Mouse (Mus musculus): ENCODE results near the gene Mrpl47. TPM values are rescaled to one million over a fixed set of nuclear protein-coding genes. Genes with fewer than 3 reads are reported as not detected.

The Mrpl47 gene
- polyA plus RNA-seq, 1 experiment: 10.8 TPM

DNA sequence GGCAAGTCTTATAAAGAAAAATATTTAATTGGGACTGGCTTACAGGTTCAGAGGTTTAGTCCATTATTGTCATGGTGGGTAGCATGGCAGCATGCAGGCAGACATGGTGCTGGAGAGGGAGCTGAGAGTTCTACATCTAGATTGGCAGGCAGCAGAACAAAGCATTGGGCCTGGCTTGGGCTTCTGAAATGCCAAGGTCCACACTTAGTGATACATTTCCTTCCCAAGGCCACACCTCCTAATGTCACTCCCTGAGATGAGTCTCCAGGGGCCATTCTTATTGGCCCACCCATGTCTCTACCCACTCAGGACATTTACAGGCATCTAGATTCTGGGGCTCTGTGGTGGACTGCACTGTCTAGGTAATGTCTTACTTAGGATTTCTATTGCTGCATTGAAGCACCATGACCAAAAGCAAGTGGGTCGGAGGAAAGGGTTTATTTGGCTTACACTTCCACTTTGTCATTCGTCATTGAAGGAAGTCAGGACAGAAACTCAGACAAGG, 4.9 kb upstream of the Mrpl47 start:
- peaks cover 26% of the 10 kb centered on the region for H3K36me3 ChIP-seq (ENCODE audit: control insufficient read depth, insufficient read depth)

GRCm38 (mm10) chr3:32738549-32738948, 1.1 kb upstream of the Mrpl47 start:
- TF ChIP-seq REST (IDR thresholded peaks at IDR 0.05; ENCODE audit: insufficient read depth, insufficient read length) (no peak), SRF (IDR thresholded peaks at IDR 0.05; ENCODE audit: control insufficient read depth, insufficient read length, low read depth) (no peak), MYOD1 (IDR thresholded peaks at IDR 0.05; ENCODE audit: control insufficient read depth in 1 of 3, insufficient read length in 2 of 3, low read depth in 2 of 3) (no peak), USF1 (IDR thresholded peaks at IDR 0.05; ENCODE audit: low read depth) (no peak), TCF3 (IDR thresholded peaks at IDR 0.05; ENCODE audit: insufficient read length, low read depth) (no peak), MYOG (IDR thresholded peaks at IDR 0.05; ENCODE audit: control insufficient read depth in 1 of 3, insufficient read depth in 1 of 3, insufficient read length in 2 of 3, low read depth in 2 of 3) (no peak), MAX (IDR thresholded peaks at IDR 0.05; ENCODE audit: low read depth) (no peak), CEBPB (IDR thresholded peaks at IDR 0.05; ENCODE audit: insufficient read depth, poor library complexity, severe bottlenecking) (no peak), POLR2AphosphoS2 (IDR thresholded peaks at IDR 0.05; ENCODE audit: insufficient read length, low read depth) (no peak), TCF12 (IDR thresholded peaks at IDR 0.05; ENCODE audit: insufficient read depth, poor library complexity, severe bottlenecking) (no peak), POLR2A (IDR thresholded peaks at IDR 0.05; ENCODE audit: insufficient read length, low read depth) (no peak), E2F4 (IDR thresholded peaks at IDR 0.05; ENCODE audit: insufficient read depth) (no peak)
- no peaks in the 10 kb centered on the region for H3K27me3 ChIP-seq (ENCODE audit: control insufficient read depth, insufficient read depth, insufficient read length)
- H3K36me3 ChIP-seq (ENCODE audit: control insufficient read depth, insufficient read depth): peaks cover 20% of the 10 kb centered on the region
- no peak overlapping the region for H3K4me2 ChIP-seq (ENCODE audit: low read depth)
- no peak overlapping the region for H3ac ChIP-seq (ENCODE audit: control insufficient read depth, insufficient read length)
- no peak overlapping the region for H3K4me3 ChIP-seq
- H3K79me2 ChIP-seq (ENCODE audit: control insufficient read depth, insufficient read depth): peaks cover 78% of the 10 kb centered on the region

More for the DNA sequence above, 4.9 kb upstream of the Mrpl47 start:
- no peak overlapping the region for H3K4me2 ChIP-seq (ENCODE audit: low read depth)
- H3ac ChIP-seq (ENCODE audit: control insufficient read depth, insufficient read length): no peak overlapping the region
- H3K4me3 ChIP-seq: no peak overlapping the region
- H3K27me3 ChIP-seq (ENCODE audit: control insufficient read depth, insufficient read depth, insufficient read length): no peaks in the 10 kb centered on the region
- H3K79me2 ChIP-seq (ENCODE audit: control insufficient read depth, insufficient read depth): peaks cover 59% of the 10 kb centered on the region
- no peak for TF ChIP-seq POLR2A (IDR thresholded peaks at IDR 0.05; ENCODE audit: insufficient read length, low read depth)
- no peak for TF ChIP-seq REST (IDR thresholded peaks at IDR 0.05; ENCODE audit: insufficient read depth, insufficient read length)
- no peak for TF ChIP-seq E2F4 (IDR thresholded peaks at IDR 0.05; ENCODE audit: insufficient read depth)
- no peak for TF ChIP-seq CEBPB (IDR thresholded peaks at IDR 0.05; ENCODE audit: insufficient read depth, poor library complexity, severe bottlenecking)
- TF ChIP-seq TCF3 (IDR thresholded peaks at IDR 0.05; ENCODE audit: insufficient read length, low read depth): no peak
- no peak for TF ChIP-seq MYOG (IDR thresholded peaks at IDR 0.05; ENCODE audit: control insufficient read depth in 1 of 3, insufficient read depth in 1 of 3, insufficient read length in 2 of 3, low read depth in 2 of 3)
- no peak for TF ChIP-seq USF1 (IDR thresholded peaks at IDR 0.05; ENCODE audit: low read depth)

- TF ChIP-seq E2F4 (IDR thresholded peaks at IDR 0.05; ENCODE audit: insufficient read depth) (no peak), MYOD1 (IDR thresholded peaks at IDR 0.05; ENCODE audit: control insufficient read depth in 1 of 3, insufficient read length in 2 of 3, low read depth in 2 of 3) (peak in 1 of 3 experiments; percentile 6), POLR2AphosphoS2 (IDR thresholded peaks at IDR 0.05; ENCODE audit: insufficient read length, low read depth) (peak; percentile 82), REST (IDR thresholded peaks at IDR 0.05; ENCODE audit: insufficient read depth, insufficient read length) (no peak), TCF12 (IDR thresholded peaks at IDR 0.05; ENCODE audit: insufficient read depth, poor library complexity, severe bottlenecking) (no peak), CEBPB (IDR thresholded peaks at IDR 0.05; ENCODE audit: insufficient read depth, poor library complexity, severe bottlenecking) (no peak), SRF (IDR thresholded peaks at IDR 0.05; ENCODE audit: control insufficient read depth, insufficient read length, low read depth) (peak; percentile 66), USF1 (IDR thresholded peaks at IDR 0.05; ENCODE audit: low read depth) (no peak), TCF3 (IDR thresholded peaks at IDR 0.05; ENCODE audit: insufficient read length, low read depth) (no peak), MAX (IDR thresholded peaks at IDR 0.05; ENCODE audit: low read depth) (no peak), MYOG (IDR thresholded peaks at IDR 0.05; ENCODE audit: control insufficient read depth in 1 of 3, insufficient read depth in 1 of 3, insufficient read length in 2 of 3, low read depth in 2 of 3) (peak in 1 of 3 experiments; percentile 30), POLR2A (IDR thresholded peaks at IDR 0.05; ENCODE audit: insufficient read length, low read depth) (peak; percentile 92)
- H3ac ChIP-seq (ENCODE audit: control insufficient read depth, insufficient read length): peak within 1 kb of the TSS; percentile 81
- H3K36me3 ChIP-seq (ENCODE audit: control insufficient read depth, insufficient read depth): peaks cover 14% of the 10 kb centered on the region
- H3K27me3 ChIP-seq (ENCODE audit: control insufficient read depth, insufficient read depth, insufficient read length): no peaks in the 10 kb centered on the region
- H3K4me2 ChIP-seq (ENCODE audit: low read depth): peak within 1 kb of the TSS; percentile 95
- peak within 1 kb of the TSS; percentile 74 for H3K4me3 ChIP-seq
- peaks cover 63% of the 10 kb centered on the region for H3K79me2 ChIP-seq (ENCODE audit: control insufficient read depth, insufficient read depth)
Measured at GRCm38 (mm10) chr3:32736244-32737171, 897 bp downstream of the Mrpl47 start, which contains the start of gene Ndufb5. Gene Ndufb5 (plus strand): TSS chr3:32736990.

DNA sequence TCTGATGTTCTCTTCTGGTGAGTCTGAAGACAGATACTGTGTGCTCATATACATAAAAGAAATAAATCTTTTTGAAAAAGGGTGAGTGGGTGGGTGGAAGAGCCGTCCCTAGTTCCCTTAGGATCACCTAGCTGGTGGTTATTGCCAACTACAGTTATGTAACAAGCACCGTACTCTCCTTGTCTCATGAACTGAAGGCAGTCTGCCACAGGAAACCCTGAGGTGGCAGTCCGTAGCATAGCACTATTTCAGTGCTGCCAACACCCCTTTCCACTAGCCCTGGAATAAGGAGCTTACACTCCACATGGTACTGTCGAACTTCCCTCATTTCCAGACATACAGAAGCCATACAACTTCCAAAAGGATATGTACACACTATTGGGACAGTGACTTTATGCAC, 9.5 kb downstream of the Mrpl47 start:
- no peaks in the 10 kb centered on the region for H3K27me3 ChIP-seq (ENCODE audit: control insufficient read depth, insufficient read depth, insufficient read length)
- H3K36me3 ChIP-seq (ENCODE audit: control insufficient read depth, insufficient read depth): peaks cover 59% of the 10 kb centered on the region
- H3K4me3 ChIP-seq: no peak overlapping the region
- no peaks in the 10 kb centered on the region for H3K79me2 ChIP-seq (ENCODE audit: control insufficient read depth, insufficient read depth)
- TF ChIP-seq SRF (IDR thresholded peaks at IDR 0.05; ENCODE audit: control insufficient read depth, insufficient read length, low read depth): no peak
- TF ChIP-seq MYOG (IDR thresholded peaks at IDR 0.05; ENCODE audit: control insufficient read depth in 1 of 3, insufficient read depth in 1 of 3, insufficient read length in 2 of 3, low read depth in 2 of 3): no peak
- TF ChIP-seq MAX (IDR thresholded peaks at IDR 0.05; ENCODE audit: low read depth): no peak
- TF ChIP-seq MYOD1 (IDR thresholded peaks at IDR 0.05; ENCODE audit: control insufficient read depth in 1 of 3, insufficient read length in 2 of 3, low read depth in 2 of 3): no peak
- no peak for TF ChIP-seq TCF12 (IDR thresholded peaks at IDR 0.05; ENCODE audit: insufficient read depth, poor library complexity, severe bottlenecking)
- no peak for TF ChIP-seq TCF3 (IDR thresholded peaks at IDR 0.05; ENCODE audit: insufficient read length, low read depth)
- no peak for TF ChIP-seq CEBPB (IDR thresholded peaks at IDR 0.05; ENCODE audit: insufficient read depth, poor library complexity, severe bottlenecking)
- TF ChIP-seq REST (IDR thresholded peaks at IDR 0.05; ENCODE audit: insufficient read depth, insufficient read length): no peak
- no peak for TF ChIP-seq POLR2AphosphoS2 (IDR thresholded peaks at IDR 0.05; ENCODE audit: insufficient read length, low read depth)
- no peak for TF ChIP-seq USF1 (IDR thresholded peaks at IDR 0.05; ENCODE audit: low read depth)
- no peak overlapping the region for H3K4me2 ChIP-seq (ENCODE audit: low read depth)
- no peak overlapping the region for H3ac ChIP-seq (ENCODE audit: control insufficient read depth, insufficient read length)

Measured in myocyte (in vitro differentiated cells).